Mouse (Mus musculus) ES-CJ7 (cell line): ENCODE measurements around the gene Cfap73.

Experiments used
- DNase-seq: peaks from one replicate; pipeline ENCODE4 v3.0.0; 2011; ENCODE audit warnings: low read depth, low spot score

Gene Cfap73

GRCm38 (mm10) chr5:120612822-120613604 is 21.0 kb downstream of the Cfap73 start:
- peak; percentile 100 for DNase-seq

GRCm38 (mm10) chr5:120612442-120612821 is 21.6 kb downstream of the Cfap73 start, which contains the start of the genes Rita1 and Ddx54:
TSS of gene Rita1 (minus strand) at chr5:120612589.
TSS of gene Ddx54 (plus strand) at chr5:120612739.
- peak; percentile 96 for DNase-seq

- DNase-seq = no peak
Measured at GRCm38 (mm10) chr5:120611416-120611815, 22.6 kb downstream of the Cfap73 start.

DNA sequence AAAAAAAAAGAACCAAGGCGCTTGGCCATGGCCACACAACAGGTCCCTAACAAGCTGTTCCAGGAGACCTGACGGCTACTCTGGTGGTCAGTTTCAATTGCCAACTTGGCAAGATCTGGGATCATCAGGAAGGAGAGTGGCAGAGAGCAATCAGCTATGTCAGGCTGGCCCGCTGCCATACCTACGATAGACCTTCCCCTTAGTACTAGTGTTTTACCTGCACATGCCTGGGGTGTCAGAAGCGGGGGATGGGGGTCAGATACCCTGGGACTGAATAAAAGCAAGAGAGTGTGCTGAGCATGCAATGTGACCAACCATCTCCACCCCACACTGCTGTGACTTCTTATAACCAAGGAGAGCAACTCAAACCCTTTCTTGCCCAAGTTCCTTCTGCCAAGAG is 23.1 kb downstream of the Cfap73 start:
- no peak for DNase-seq

GRCm38 (mm10) chr5:120609246-120609775 is 24.7 kb downstream of the Cfap73 start:
- DNase-seq = no peak

DNA sequence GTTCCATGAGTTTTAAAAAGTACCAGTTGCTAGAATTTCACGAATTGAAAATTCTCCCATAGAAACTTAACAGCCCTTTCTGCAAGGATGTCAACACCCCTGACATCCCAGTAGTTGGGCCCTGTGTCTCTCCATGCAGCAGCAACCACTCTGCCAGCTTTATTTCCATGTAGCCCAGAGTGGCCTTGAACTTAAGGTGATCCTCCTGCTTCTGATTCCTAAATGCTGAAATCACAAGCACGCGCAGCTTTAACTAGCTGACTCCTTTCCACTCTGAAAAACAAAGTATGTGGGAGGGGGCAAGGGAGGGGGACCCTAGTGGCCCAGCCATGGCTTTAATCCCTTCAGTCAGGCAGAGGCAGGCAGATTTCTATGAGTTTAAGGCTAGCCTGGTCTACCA is 26.7 kb downstream of the Cfap73 start:
- peak; percentile 53 for DNase-seq

DNA sequence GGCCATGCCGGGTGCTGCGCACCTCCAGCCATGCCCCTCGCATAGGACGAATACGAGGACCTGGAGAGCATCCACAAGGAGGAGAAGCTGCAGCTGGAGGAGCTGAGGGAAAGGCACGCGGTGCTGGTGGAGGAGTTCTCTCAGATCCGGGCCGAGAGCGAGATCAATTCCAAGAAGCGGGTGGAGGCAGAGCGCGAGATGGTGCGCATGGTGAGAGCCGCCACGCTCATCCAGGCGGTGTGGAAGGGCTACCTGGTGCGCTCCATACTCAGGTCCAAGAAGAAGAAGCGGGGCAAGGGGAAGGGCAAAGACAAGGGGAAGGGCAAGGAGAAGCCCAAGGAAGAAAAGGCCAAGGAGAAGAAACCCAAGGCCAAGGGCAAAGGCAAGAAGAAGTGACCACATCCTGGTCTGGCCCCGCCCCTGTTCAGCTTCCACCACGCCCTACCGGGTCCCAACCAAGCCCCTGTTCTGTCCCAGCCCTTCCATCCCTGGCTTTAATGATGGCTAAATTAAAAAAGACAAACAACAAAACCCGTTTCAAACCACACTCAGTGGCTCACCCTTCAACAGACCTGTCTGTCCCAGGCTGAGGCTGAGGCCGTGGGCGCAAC is 27.3 kb downstream of the Cfap73 start:
- DNase-seq = no peak

DNA sequence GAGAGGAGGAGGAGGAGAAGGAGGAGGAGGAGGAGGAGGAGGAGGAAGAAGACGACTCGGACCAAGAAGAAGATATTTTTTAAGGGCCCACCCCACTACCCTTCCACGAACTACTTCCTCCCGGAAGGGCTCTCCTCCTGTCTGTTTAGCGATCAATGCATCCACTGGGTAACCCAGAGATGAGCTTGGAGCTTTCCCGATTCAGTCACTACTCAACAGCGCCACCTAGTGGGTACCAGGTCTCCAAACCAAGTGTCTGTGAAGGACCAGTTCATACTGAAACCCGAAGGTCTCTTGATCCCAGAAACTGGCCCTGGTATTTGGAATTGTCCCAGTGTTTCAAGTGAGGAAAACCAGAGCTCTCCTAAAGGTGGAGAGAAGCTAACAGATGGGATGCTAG is 28.3 kb downstream of the Cfap73 start:
- peak; percentile 97 for DNase-seq

DNA sequence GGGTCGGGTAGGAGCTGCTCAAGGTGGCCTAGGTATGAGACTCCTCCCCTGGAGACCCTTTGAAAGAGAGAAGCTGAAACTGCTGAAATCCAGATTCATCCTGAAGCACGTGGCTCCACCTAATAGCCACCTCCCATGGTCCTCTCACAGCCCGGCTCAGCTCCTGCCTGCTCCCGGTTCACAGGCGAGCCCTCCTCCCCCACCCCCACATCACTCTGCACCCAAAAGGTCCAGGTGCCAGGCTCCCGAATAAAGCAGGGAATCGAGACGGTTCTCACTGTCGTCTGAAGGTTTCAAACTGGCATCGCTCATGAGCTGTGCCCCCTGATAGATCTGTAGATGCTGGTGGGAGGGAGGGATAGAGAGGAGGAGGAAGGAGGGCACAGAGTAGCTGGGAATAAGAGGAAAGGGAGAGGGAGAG is 28.8 kb downstream of the Cfap73 start:
- DNase-seq = peak; percentile 70

GRCm38 (mm10) chr5:120604839-120605238 is 29.2 kb downstream of the Cfap73 start:
- DNase-seq = peak; percentile 90

- no peak for DNase-seq
Measured at GRCm38 (mm10) chr5:120603515-120603914, 30.5 kb downstream of the Cfap73 start.

DNA sequence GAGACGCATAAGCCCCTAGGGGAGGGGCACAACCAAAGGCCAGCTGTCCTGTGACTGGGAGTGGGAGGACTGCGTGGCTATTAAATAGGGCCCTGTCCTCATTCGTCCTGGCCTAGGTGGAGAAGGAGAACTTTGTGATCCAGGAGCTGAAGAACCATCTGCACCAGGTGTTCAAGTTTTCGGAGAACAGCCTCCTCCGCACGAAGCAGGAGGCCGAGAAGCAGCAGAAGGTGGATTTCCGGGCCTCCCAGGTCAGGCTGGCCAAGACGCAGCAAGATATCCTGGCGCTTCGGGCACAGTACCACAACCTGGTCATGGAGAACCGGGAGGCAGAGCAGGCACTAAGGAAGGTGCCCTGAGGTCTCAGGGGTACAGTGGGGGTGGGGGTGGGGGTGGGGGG is 31.8 kb downstream of the Cfap73 start:
- DNase-seq = no peak

DNA sequence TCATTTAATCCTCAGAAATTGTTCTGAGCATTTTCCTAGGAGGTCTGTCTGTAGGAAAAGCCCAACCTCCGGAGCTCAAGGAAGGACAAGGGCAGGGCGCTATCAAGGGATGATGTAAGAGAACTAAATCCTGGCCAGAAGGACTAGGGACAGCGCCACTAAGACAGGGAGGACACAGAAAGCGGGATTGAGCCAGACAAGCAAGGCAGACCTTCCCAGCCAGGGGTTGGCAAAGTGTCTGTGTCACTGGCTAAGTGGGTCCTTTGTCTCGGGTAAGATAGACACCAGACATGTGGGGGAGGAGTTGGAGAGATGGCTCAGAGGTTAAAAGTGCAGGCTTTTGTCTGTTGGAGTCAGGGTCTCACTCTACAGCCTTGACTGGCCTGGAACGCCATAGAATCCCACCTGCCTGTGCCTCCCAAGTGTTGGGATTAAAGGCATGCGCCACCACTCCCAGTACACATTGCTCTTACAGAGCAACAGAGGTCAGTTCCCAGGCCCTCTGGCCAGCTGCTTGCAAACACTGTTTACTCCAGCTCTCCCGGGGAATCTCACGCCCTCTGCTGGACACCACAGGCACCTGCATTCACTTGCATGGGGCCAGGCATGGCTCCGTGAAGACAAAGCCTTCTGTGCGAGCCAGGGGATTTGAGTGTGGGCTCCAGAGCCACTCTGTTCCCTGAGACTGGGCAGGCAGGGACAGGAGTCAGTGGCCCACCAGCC is 32.9 kb downstream of the Cfap73 start:
- peak; percentile 75 for DNase-seq

- no peak for DNase-seq
Measured at GRCm38 (mm10) chr5:120599625-120600024, 34.4 kb downstream of the Cfap73 start.

DNA sequence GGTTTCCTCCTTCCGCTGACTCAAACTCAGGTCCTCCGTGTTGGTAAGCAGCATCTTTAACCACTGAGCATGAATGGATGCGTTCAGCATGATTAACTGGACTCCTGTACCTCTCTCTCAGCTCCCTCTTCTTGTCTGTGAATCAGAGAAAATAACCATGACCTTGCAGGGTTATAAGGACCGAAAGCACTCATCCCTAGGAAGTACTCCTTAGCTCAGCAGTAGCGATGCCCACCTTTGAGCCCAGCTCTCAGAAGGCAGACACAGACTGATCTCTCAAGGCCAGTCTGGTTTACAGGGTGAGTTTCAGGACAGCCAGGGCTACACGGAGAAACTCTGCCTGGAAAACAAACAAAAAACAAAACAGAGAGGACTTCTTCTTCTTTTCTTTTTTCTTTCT is 39.5 kb downstream of the Cfap73 start:
- no peak for DNase-seq

DNA sequence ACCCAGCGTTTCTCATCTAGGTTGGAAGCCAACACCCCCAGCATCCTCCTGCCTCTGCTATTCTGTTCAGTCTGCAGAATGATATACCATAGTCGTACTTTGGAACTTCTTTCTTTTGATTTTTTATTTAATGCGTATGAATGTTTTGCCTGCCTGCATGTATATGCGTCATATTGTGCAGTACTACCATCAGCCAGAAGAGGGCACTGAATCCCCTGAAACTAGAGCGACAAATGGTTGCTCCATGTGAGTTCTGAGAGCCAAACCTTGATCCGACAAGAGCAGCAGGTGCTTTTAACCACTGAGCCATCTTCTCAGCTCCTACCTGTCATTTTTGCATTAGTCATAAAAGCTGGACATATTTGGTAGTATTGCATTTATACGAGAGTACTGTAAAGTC is 41.9 kb downstream of the Cfap73 start:
- peak; percentile 80 for DNase-seq

GRCm38 (mm10) chr5:120590356-120591010 is 43.6 kb downstream of the Cfap73 start:
- peak; percentile 94 for DNase-seq

GRCm38 (mm10) chr5:120588569-120589094 is 45.4 kb downstream of the Cfap73 start, which contains the start of the genes Tpcn1 and Iqcd:
TSS of gene Tpcn1 (minus strand) at chr5:120588673.
TSS of gene Iqcd (plus strand) at chr5:120589016.
- peak; percentile 99 for DNase-seq

GRCm38 (mm10) chr5:120587940-120588568 is 46.0 kb downstream of the Cfap73 start:
- DNase-seq = no peak

DNA sequence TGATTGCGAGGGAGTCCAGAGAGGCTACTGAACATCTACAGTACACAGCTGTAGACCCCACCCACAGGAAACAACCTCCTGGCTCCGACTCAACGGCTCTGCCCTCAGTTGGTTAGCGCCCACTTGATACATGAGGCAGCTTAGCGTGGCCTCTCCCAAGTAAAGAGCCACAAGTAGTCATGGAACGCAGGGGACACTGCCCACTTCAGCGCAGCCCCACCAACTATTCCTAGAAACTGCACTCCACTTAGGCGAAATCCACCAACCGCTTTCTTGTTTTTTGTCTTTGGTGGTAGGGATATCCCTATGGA is 46.5 kb downstream of the Cfap73 start:
- DNase-seq = no peak
